In genomic region chr11:98953835-98954320, GRCm38 (mm10) we compare ENCODE assay signal across 8 mouse cellular contexts. TPM values are rescaled to one million over a fixed set of nuclear protein-coding genes. Genes with fewer than 3 reads are reported as not detected.
A peak's percentile ranks its signal among the peaks of the same experiment; 100 is the strongest.
DNase-seq lines count a peak whose midpoint lies in the region; ATAC-seq and TF ChIP-seq lines count a peak whose summit lies in the region.

No protein-coding gene starts in this region.

- DNase-seq in lung, postnatal 0 days (ENCODE audit: low spot score) = no peak
- DNase-seq in lung, adult 18-20 months = no peak
- no peak for DNase-seq in cerebellum, postnatal 25 days
- DNase-seq in spleen, postnatal 10 days (ENCODE audit: low spot score in 2 of 2) = no peak

- H3K9me3 ChIP-seq in lung, postnatal 0 days (ENCODE audit: low read length) = no peaks in the 10 kb centered on the region
- H3K9me3 ChIP-seq in forebrain, embryonic 13.5 days (replicated peaks) = no peaks in the 10 kb centered on the region
- no peaks in the 10 kb centered on the region for H3K9me3 ChIP-seq in intestine, postnatal 0 days (ENCODE audit: control insufficient read depth)
- no peaks in the 10 kb centered on the region for H3K9me3 ChIP-seq in neural tube, embryonic 14.5 days (ENCODE audit: control insufficient read depth, low read length)

- TF ChIP-seq EP300 in lung, postnatal 0 days (IDR thresholded peaks at IDR 0.05) = no peak

- TF ChIP-seq CTCF in lung, postnatal 0 days (IDR thresholded peaks at IDR 0.05) = no peak
- no peak for TF ChIP-seq CTCF in intestine, postnatal 0 days (IDR thresholded peaks at IDR 0.05; ENCODE audit: low read depth)

- ATAC-seq in lung, postnatal 0 days = no peak
- peak; percentile 9; the same call in 1 of the 2 replicates for ATAC-seq in forebrain, embryonic 13.5 days
- no peak for ATAC-seq in intestine, postnatal 0 days
- no peak for ATAC-seq in neural tube, embryonic 14.5 days (ENCODE audit: low read depth)
- no peak for ATAC-seq in cerebellum, adult (ENCODE audit: insufficient number of reproducible peaks, low FRiP score, low TSS enrichment)

- H3K36me3 ChIP-seq in lung, postnatal 0 days (ENCODE audit: insufficient read depth, low read length) = 0 out of 2 replicates have a peak, but pooled peaks cover 5% of the 10 kb centered on the region
- H3K36me3 ChIP-seq in forebrain, embryonic 13.5 days (ENCODE audit: poor library complexity, severe bottlenecking) = no peaks in the 10 kb centered on the region
- peaks cover 7% of the 10 kb centered on the region; the same call in 1 of the 2 replicates for H3K36me3 ChIP-seq in intestine, postnatal 0 days (ENCODE audit: control insufficient read depth, insufficient read depth)
- no peaks in the 10 kb centered on the region for H3K36me3 ChIP-seq in neural tube, embryonic 14.5 days (ENCODE audit: control insufficient read depth, insufficient read depth, low read length)

- 18% methylated on average over 13 of the region's 13 CpGs for WGBS in lung, postnatal 0 days
- WGBS in forebrain, embryonic 13.5 days = 36% methylated on average over 13 of the region's 13 CpGs
- 19% methylated on average over 13 of the region's 13 CpGs for WGBS in intestine, postnatal 0 days
- 30% methylated on average over 13 of the region's 13 CpGs for WGBS in neural tube, embryonic 14.5 days

- H3K27ac ChIP-seq in lung, postnatal 0 days (ENCODE audit: low read length) = peak overlapping the region; percentile 75
- H3K27ac ChIP-seq in forebrain, embryonic 13.5 days = peak overlapping the region; percentile 48; the same call in 1 of the 2 replicates
- H3K27ac ChIP-seq in intestine, postnatal 0 days (ENCODE audit: low read depth, low read length) = peak overlapping the region; percentile 37; the same call in 1 of the 2 replicates
- peak overlapping the region; percentile 58 for H3K27ac ChIP-seq in neural tube, embryonic 14.5 days (ENCODE audit: low read depth, low read length)

- peak overlapping the region; percentile 34; the same call in 1 of the 2 replicates for H3K4me2 ChIP-seq in lung, postnatal 0 days (replicated peaks; ENCODE audit: low read depth, low read length)
- peak overlapping the region; percentile 44 for H3K4me2 ChIP-seq in forebrain, embryonic 13.5 days
- peak overlapping the region; percentile 48 for H3K4me2 ChIP-seq in intestine, postnatal 0 days (replicated peaks; ENCODE audit: low read depth)
- peak overlapping the region; percentile 24; the same call in 1 of the 2 replicates for H3K4me2 ChIP-seq in neural tube, embryonic 14.5 days (ENCODE audit: low read depth, low read length)

- H3K27me3 ChIP-seq in lung, postnatal 0 days (replicated peaks; ENCODE audit: insufficient read depth, low read length) = no peaks in the 10 kb centered on the region
- no peaks in the 10 kb centered on the region for H3K27me3 ChIP-seq in forebrain, embryonic 13.5 days
- H3K27me3 ChIP-seq in intestine, postnatal 0 days (replicated peaks; ENCODE audit: control insufficient read depth, insufficient read depth, low read length) = no peaks in the 10 kb centered on the region
- H3K27me3 ChIP-seq in neural tube, embryonic 14.5 days (ENCODE audit: control insufficient read depth, insufficient read depth, low read length) = no peaks in the 10 kb centered on the region

- H3K4me3 ChIP-seq in lung, postnatal 0 days (ENCODE audit: low read depth, low read length) = no peak overlapping the region
- no peak overlapping the region for H3K4me3 ChIP-seq in forebrain, embryonic 13.5 days
- H3K4me3 ChIP-seq in intestine, postnatal 0 days (ENCODE audit: low read depth, low read length) = no peak overlapping the region
- no peak overlapping the region for H3K4me3 ChIP-seq in neural tube, embryonic 14.5 days (ENCODE audit: low read depth, low read length)

- no peak overlapping the region for H3K9ac ChIP-seq in lung, postnatal 0 days (replicated peaks; ENCODE audit: low read depth)
- H3K9ac ChIP-seq in forebrain, embryonic 13.5 days = peak overlapping the region; percentile 8; the same call in 1 of the 2 replicates
- H3K9ac ChIP-seq in intestine, postnatal 0 days (ENCODE audit: low read depth, low read length) = peak overlapping the region; percentile 34; the same call in 1 of the 2 replicates
- H3K9ac ChIP-seq in neural tube, embryonic 14.5 days (replicated peaks; ENCODE audit: low read depth, low read length) = no peak overlapping the region

- H3K4me1 ChIP-seq in lung, postnatal 0 days (ENCODE audit: insufficient read depth, low read depth, low read length) = peaks cover 44% of the 10 kb centered on the region
- peaks cover 52% of the 10 kb centered on the region for H3K4me1 ChIP-seq in forebrain, embryonic 13.5 days
- H3K4me1 ChIP-seq in intestine, postnatal 0 days (replicated peaks; ENCODE audit: control insufficient read depth, insufficient read depth, low read length) = peaks cover 13% of the 10 kb centered on the region
- peaks cover 34% of the 10 kb centered on the region for H3K4me1 ChIP-seq in neural tube, embryonic 14.5 days (ENCODE audit: control insufficient read depth, insufficient read depth, low read length)

RNA-seq across cellular contexts. Expression of gene Rara, which starts 26.3 kb away (rescaled TPM):
- polyA plus RNA-seq in lung, postnatal 0 days (2015; fragmentation: Nextera tagmentation; extraction: Ambion mirVana) = 26.2 and 28.8 TPM in 2 replicates
- polyA plus RNA-seq in forebrain, embryonic 13.5 days (2015; fragmentation: Nextera tagmentation; extraction: Ambion mirVana) = 8.7 and 10.2 TPM in 2 replicates
- 22.2 and 22.4 TPM in 2 replicates for polyA plus RNA-seq in intestine, postnatal 0 days (2015; fragmentation: Nextera tagmentation; extraction: Ambion mirVana)
- polyA plus RNA-seq in neural tube, embryonic 14.5 days (2014; fragmentation: Nextera tagmentation; extraction: Ambion mirVana) = 22.1 and 22.3 TPM in 2 replicates

RNA-seq across cellular contexts. Expression of gene Gjd3, which starts 28.9 kb away (rescaled TPM):
- 0.56 and 1.0 TPM in 2 replicates for polyA plus RNA-seq in lung, postnatal 0 days (2015; fragmentation: Nextera tagmentation; extraction: Ambion mirVana)
- polyA plus RNA-seq in forebrain, embryonic 13.5 days (2015; fragmentation: Nextera tagmentation; extraction: Ambion mirVana) = 0.21 TPM in 1 of 2 replicates, not detected in the other
- polyA plus RNA-seq in intestine, postnatal 0 days (2015; fragmentation: Nextera tagmentation; extraction: Ambion mirVana) = 0.61 and 0.80 TPM in 2 replicates
- 0.89 and 2.2 TPM in 2 replicates for polyA plus RNA-seq in neural tube, embryonic 14.5 days (2014; fragmentation: Nextera tagmentation; extraction: Ambion mirVana)

RNA-seq across cellular contexts. Expression of gene Cdc6, which starts 46.3 kb away (rescaled TPM):
- 2.5 and 2.6 TPM in 2 replicates for polyA plus RNA-seq in lung, postnatal 0 days (2015; fragmentation: Nextera tagmentation; extraction: Ambion mirVana)
- polyA plus RNA-seq in forebrain, embryonic 13.5 days (2015; fragmentation: Nextera tagmentation; extraction: Ambion mirVana) = 23.0 and 26.9 TPM in 2 replicates
- polyA plus RNA-seq in intestine, postnatal 0 days (2015; fragmentation: Nextera tagmentation; extraction: Ambion mirVana) = 4.0 and 4.5 TPM in 2 replicates
- 2.1 and 2.8 TPM in 2 replicates for polyA plus RNA-seq in neural tube, embryonic 14.5 days (2014; fragmentation: Nextera tagmentation; extraction: Ambion mirVana)

Comparison
In these comparisons a context has a peak if more than half of its experiments do, and no peak if none do; other contexts are left out.
1. H3K9ac ChIP-seq: peak in forebrain, embryonic 13.5 days (single experiment) and intestine, postnatal 0 days (single experiment); none in lung, postnatal 0 days (single experiment) and neural tube, embryonic 14.5 days (single experiment).
2. Peak in every context shown above with its lines, with median percentiles within 50 percentile points of each other: H3K27ac ChIP-seq and H3K4me2 ChIP-seq.